Mouse (Mus musculus) MEL (cell line): ENCODE data around the gene Olfr27. TPM values are rescaled to one million over a fixed set of nuclear protein-coding genes. Genes with fewer than 3 reads are reported as not detected.

Experiments used
- DNase-seq: peaks from one replicate; pipeline ENCODE4 v3.0.0; 2011; ENCODE audit warnings: low read depth, low spot score
- H3K27ac ChIP-seq: 2 replicates; pipeline ENCODE4 v1.5.1; 2012; ENCODE audit warnings: low read depth, mild to moderate bottlenecking, control low read depth, low read length, moderate library complexity; ENCODE audit not compliant: control insufficient read depth
- H3K27me3 ChIP-seq, 2 experiments: fragments of 150-350 bp in 1 of 2; sonication (generic) in 1 of 2; 2 replicates each; pipeline ENCODE4 v1.6.1; 2012; ENCODE audit warnings: low read length in 2 of 2, mild to moderate bottlenecking in 2 of 2, improper control_type of control experiment in 1 of 2, moderate library complexity in 1 of 2; ENCODE audit not compliant: insufficient read depth in 2 of 2, control insufficient read depth in 1 of 2
- H3K36me3 ChIP-seq, 2 experiments: 2 replicates each; pipeline ENCODE4 v1.6.1; 2012 to 2014; ENCODE audit warnings: low read length in 2 of 2, improper control_type of control experiment in 1 of 2, inconsistent platforms in 1 of 2, mild to moderate bottlenecking in 1 of 2; ENCODE audit not compliant: insufficient read depth in 2 of 2, control insufficient read depth in 1 of 2
- H3K4me1 ChIP-seq, 2 experiments: fragments of 150-350 bp in 1 of 2; sonication (generic) in 1 of 2; 2 replicates each; pipeline ENCODE4 v1.6.1; 2012; ENCODE audit warnings: low read length in 2 of 2, improper control_type of control experiment in 1 of 2, mild to moderate bottlenecking in 1 of 2; ENCODE audit not compliant: insufficient read depth in 2 of 2, control insufficient read depth in 1 of 2
- H3K4me3 ChIP-seq, 2 experiments: fragments of 150-350 bp in 1 of 2; sonication (generic) in 1 of 2; 2 replicates each; pipeline ENCODE4 v1.5.1; 2012; ENCODE audit warnings: low read depth in 2 of 2, low read length in 2 of 2, mild to moderate bottlenecking in 2 of 2, moderate library complexity in 2 of 2, control low read depth in 1 of 2, improper control_type of control experiment in 1 of 2; ENCODE audit not compliant: control insufficient read depth in 1 of 2, insufficient read depth in 1 of 2
- H3K79me2 ChIP-seq: 2 replicates; pipeline ENCODE4 v1.6.1; 2012; ENCODE audit warnings: mild to moderate bottlenecking, low read length, moderate library complexity; ENCODE audit not compliant: control insufficient read depth, poor library complexity, insufficient read depth
- H3K9ac ChIP-seq: 2 replicates; pipeline ENCODE4 v1.6.1; 2012; ENCODE audit warnings: low read depth, mild to moderate bottlenecking, control low read depth, low read length, moderate library complexity; ENCODE audit not compliant: control insufficient read depth, poor library complexity, severe bottlenecking
- H3K9me3 ChIP-seq: fragments of 150-350 bp; sonication (generic); replicated peaks from 2 replicates; pipeline ENCODE4 v1.6.1; 2012; ENCODE audit warnings: mild to moderate bottlenecking, low read length, improper control_type of control experiment, moderate library complexity; ENCODE audit not compliant: insufficient read depth
- CHD1 ChIP-seq: IDR thresholded peaks from 2 replicates; pipeline ENCODE4 v1.6.1; 2012; ENCODE audit warnings: low read depth, mild to moderate bottlenecking, inconsistent platforms, low read length, improper control_type of control experiment
- CTCF ChIP-seq, 3 experiments: IDR thresholded peaks in 2 of 3; conservative IDR thresholded peaks in 1 of 3; 2 replicates each; pipeline ENCODE4 v1.5.1; 2011 to 2012; ENCODE audit warnings: low read length in 3 of 3, low read depth in 2 of 3, mild to moderate bottlenecking in 2 of 3, improper control_type of control experiment in 1 of 3, inconsistent platforms in 1 of 3, mixed read lengths in 1 of 3, moderate library complexity in 1 of 3; ENCODE audit not compliant: control insufficient read depth in 1 of 3, insufficient read depth in 1 of 3, poor library complexity in 1 of 3, severe bottlenecking in 1 of 3
- ELF1 ChIP-seq: IDR thresholded peaks from 2 replicates; pipeline ENCODE4 v1.6.1; 2014; ENCODE audit warnings: low read depth, mild to moderate bottlenecking, inconsistent platforms, low read length, improper control_type of control experiment, moderate library complexity
- ETS1 ChIP-seq: IDR thresholded peaks from 2 replicates; pipeline ENCODE4 v1.6.1; 2012; ENCODE audit warnings: low read depth, mild to moderate bottlenecking, inconsistent platforms, low read length, improper control_type of control experiment, moderate library complexity
- GATA1 ChIP-seq: IDR thresholded peaks from 2 replicates; pipeline ENCODE4 v1.6.1; 2011; ENCODE audit warnings: low read depth, low read length, improper control_type of control experiment
- MAFK ChIP-seq: IDR thresholded peaks from 2 replicates; pipeline ENCODE4 v1.6.1; 2011; ENCODE audit warnings: low read depth, mild to moderate bottlenecking, low read length, improper control_type of control experiment, borderline replicate concordance
- MAX ChIP-seq: IDR thresholded peaks from 2 replicates; pipeline ENCODE4 v1.6.1; 2011; ENCODE audit warnings: low read length, improper control_type of control experiment
- MAZ ChIP-seq: IDR thresholded peaks from 2 replicates; pipeline ENCODE4 v1.6.1; 2012; ENCODE audit warnings: low read depth, mild to moderate bottlenecking, inconsistent platforms, low read length, improper control_type of control experiment
- MYB ChIP-seq: IDR thresholded peaks from 2 replicates; pipeline ENCODE4 v1.6.1; 2011; ENCODE audit warnings: mild to moderate bottlenecking, low read depth, low read length, improper control_type of control experiment
- POLR2AphosphoS2 ChIP-seq: IDR thresholded peaks from 2 replicates; pipeline ENCODE4 v1.6.1; 2011; ENCODE audit warnings: low read length, improper control_type of control experiment
- POLR2AphosphoS5 ChIP-seq: IDR thresholded peaks from 2 replicates; pipeline ENCODE4 v1.6.1; 2012; ENCODE audit warnings: low read depth, borderline replicate concordance, mild to moderate bottlenecking, inconsistent platforms, low read length, moderate library complexity, mixed read lengths
- SIN3A ChIP-seq: IDR thresholded peaks from 2 replicates; pipeline ENCODE4 v1.6.1; 2012; ENCODE audit warnings: low read length, improper control_type of control experiment, inconsistent platforms
- TCF12 ChIP-seq: IDR thresholded peaks from 2 replicates; pipeline ENCODE4 v1.6.1; 2014; ENCODE audit warnings: low read depth, mild to moderate bottlenecking, inconsistent platforms, low read length, improper control_type of control experiment, moderate library complexity
- USF1 ChIP-seq: IDR thresholded peaks from 2 replicates; pipeline ENCODE4 v1.6.1; 2014; ENCODE audit warnings: low read depth, mild to moderate bottlenecking, inconsistent platforms, low read length, improper control_type of control experiment, moderate library complexity
- USF2 ChIP-seq, 2 experiments: IDR thresholded peaks; 2 replicates each; pipeline ENCODE4 v1.6.1; 2011 to 2012; ENCODE audit warnings: improper control_type of control experiment in 2 of 2, low read length in 2 of 2, borderline replicate concordance in 1 of 2, inconsistent platforms in 1 of 2, low read depth in 1 of 2, mild to moderate bottlenecking in 1 of 2; ENCODE audit not compliant: insufficient read depth in 1 of 2
- ZMIZ1 ChIP-seq: IDR thresholded peaks from 2 replicates; pipeline ENCODE4 v1.6.1; 2012; ENCODE audit warnings: low read depth, mild to moderate bottlenecking, inconsistent platforms, low read length, improper control_type of control experiment, moderate library complexity
- ZNF384 ChIP-seq: IDR thresholded peaks from 2 replicates; pipeline ENCODE4 v1.6.1; 2012; ENCODE audit warnings: low read depth, mild to moderate bottlenecking, inconsistent platforms, low read length, improper control_type of control experiment
- polyA plus RNA-seq, 2 experiments: library from polyadenylated mRNA; stranded (reverse) in 1 of 2; unstranded in 1 of 2; fragments of >175 nt in 1 of 2; fragments of >200 nt in 1 of 2; gene quantifications; 2 replicates each; pipeline versions ENCODE4 v1.2.1 to v1.2.4; 2012; ENCODE audit warnings: low replicate concordance in 2 of 2, low read depth in 1 of 2; ENCODE audit not compliant: insufficient read length in 2 of 2, insufficient read depth in 1 of 2, missing spikeins in 1 of 2
- total RNA-seq: library from RNA; depleted of rRNA; stranded (reverse); fragments of 300-350 nt; gene quantifications from 2 replicates; pipeline ENCODE4 v1.2.3, GENCODE M21; 2012; rRNA removed

Olfr27 gene
- total RNA-seq (not detected in 2 replicates), polyA plus RNA-seq (not detected)

DNA sequence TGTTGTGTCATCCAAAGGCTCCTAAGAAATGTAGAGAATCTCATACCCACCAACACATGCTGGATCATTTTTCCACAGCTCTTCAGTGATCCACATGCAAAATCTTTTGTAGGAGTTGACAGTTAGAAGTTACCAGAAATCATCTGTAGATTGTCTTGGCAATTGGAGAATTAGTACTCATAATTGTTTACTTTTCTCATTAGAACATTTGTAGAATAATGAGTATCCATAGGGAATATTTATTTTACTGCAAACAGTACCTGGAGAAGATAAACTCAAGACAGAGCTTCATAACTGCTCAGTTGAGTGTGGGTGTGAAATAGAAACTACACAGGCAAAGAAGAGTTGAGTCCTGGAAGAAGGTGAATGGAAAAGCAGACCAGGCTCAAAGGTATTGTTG is at the start of gene Olfr27:
Gene Olfr27 (plus strand): TSS at position 301 of the 400 bp plus-strand sequence.
- H3K79me2 ChIP-seq = no peaks in the 10 kb centered on the region
- H3K9me3 ChIP-seq = no peaks in the 10 kb centered on the region
- TF ChIP-seq ETS1 (no peak), GATA1 (no peak), CTCF (IDR thresholded peaks at IDR 0.05 in 2 of 3, conservative IDR thresholded peaks at IDR 0.05 in 1 of 3; ENCODE audit: control insufficient read depth in 1 of 3, insufficient read depth in 1 of 3, low read depth in 2 of 3, low read length in 3 of 3, poor library complexity in 1 of 3, severe bottlenecking in 1 of 3) (no peak), POLR2AphosphoS2 (no peak), TCF12 (no peak), POLR2AphosphoS5 (no peak), MYB (no peak), ELF1 (no peak), MAZ (no peak)
- H3K4me3 ChIP-seq = no peak within 1 kb of the TSS
- no peak within 1 kb of the TSS for H3K9ac ChIP-seq
- H3K36me3 ChIP-seq = no peaks in the 10 kb centered on the region
- no peak for DNase-seq
- H3K27me3 ChIP-seq = no peaks in the 10 kb centered on the region
- H3K27ac ChIP-seq = no peak within 1 kb of the TSS
- no peaks in the 10 kb centered on the region for H3K4me1 ChIP-seq

- H3K4me3 ChIP-seq = no peak within 1 kb of the TSS
- no peak within 1 kb of the TSS for H3K27ac ChIP-seq
- H3K9ac ChIP-seq = no peak within 1 kb of the TSS
- no peak for DNase-seq
- H3K79me2 ChIP-seq = no peaks in the 10 kb centered on the region
- TF ChIP-seq MAX = no peak
- no peak for TF ChIP-seq SIN3A
- TF ChIP-seq ZNF384 = no peak
- no peak for TF ChIP-seq CHD1
- no peak for TF ChIP-seq TCF12
- no peak for TF ChIP-seq USF1
- TF ChIP-seq POLR2AphosphoS2 = no peak
- TF ChIP-seq MAFK = no peak
- TF ChIP-seq ZMIZ1 = no peak
- no peak for TF ChIP-seq USF2 (IDR thresholded peaks at IDR 0.05; ENCODE audit: borderline replicate concordance in 1 of 2, insufficient read depth in 1 of 2, low read depth in 1 of 2, low read length in 2 of 2)
- TF ChIP-seq MAZ = no peak
- H3K36me3 ChIP-seq = no peaks in the 10 kb centered on the region
- H3K27me3 ChIP-seq = no peaks in the 10 kb centered on the region
- no peaks in the 10 kb centered on the region for H3K9me3 ChIP-seq
- no peaks in the 10 kb centered on the region for H3K4me1 ChIP-seq
These were observed 49.1 kb upstream of the Olfr27 start, which contains the start of gene Olfr938 for GRCm38 (mm10) chr9:39078787-39079186. TSS of gene Olfr938 (minus strand) at chr9:39078887.
